Mouse (Mus musculus): ENCODE measurements around the gene Tmem60.

GRCm38 (mm10) chr5:20906191-20906590 lies 24.2 kb downstream of the Tmem60 start:
- TF ChIP-seq TCF12 (IDR thresholded peaks at IDR 0.05; ENCODE audit: insufficient read depth, poor library complexity, severe bottlenecking) (no peak), E2F4 (IDR thresholded peaks at IDR 0.05; ENCODE audit: insufficient read depth) (no peak), MAX (IDR thresholded peaks at IDR 0.05; ENCODE audit: low read depth) (no peak), POLR2A (IDR thresholded peaks at IDR 0.05; ENCODE audit: insufficient read length, low read depth) (no peak), USF1 (IDR thresholded peaks at IDR 0.05; ENCODE audit: low read depth) (no peak), POLR2AphosphoS2 (IDR thresholded peaks at IDR 0.05; ENCODE audit: insufficient read length, low read depth) (no peak), MYOG (IDR thresholded peaks at IDR 0.05; ENCODE audit: control insufficient read depth in 1 of 3, insufficient read depth in 1 of 3, insufficient read length in 2 of 3, low read depth in 2 of 3) (no peak)

Measured in myocyte (in vitro differentiated cells).